Mouse (Mus musculus) kidney, adult 2 months (tissue): ENCODE results near the gene Rab15.

Experiments used
- CTCF ChIP-seq: fragments of 200-500 bp; conservative IDR thresholded peaks from 2 replicates; pipeline ENCODE4 v1.5.1; 2011; ENCODE audit warnings: low read depth, mild to moderate bottlenecking, control low read depth, low read length, moderate library complexity, mixed read lengths; ENCODE audit not compliant: insufficient read depth, insufficient read length
- POLR2A ChIP-seq: fragments of 200-500 bp; IDR thresholded peaks from one replicate; pipeline ENCODE4 v1.6.1; 2011; ENCODE audit warnings: low read depth, low read length, control low read depth

GRCm38 (mm10) chr12:76775132-76775531 lies 47.6 kb downstream of the Rab15 start:
- TF ChIP-seq POLR2A (no peak), CTCF (no peak)
